Mouse (Mus musculus): ENCODE data around the gene Ppib. TPM values are rescaled to one million over a fixed set of nuclear protein-coding genes. Genes with fewer than 3 reads are reported as not detected.

The Ppib gene
- total and polyA plus RNA-seq, 2 experiments from 2014 or later: 297 to 350 TPM

DNA sequence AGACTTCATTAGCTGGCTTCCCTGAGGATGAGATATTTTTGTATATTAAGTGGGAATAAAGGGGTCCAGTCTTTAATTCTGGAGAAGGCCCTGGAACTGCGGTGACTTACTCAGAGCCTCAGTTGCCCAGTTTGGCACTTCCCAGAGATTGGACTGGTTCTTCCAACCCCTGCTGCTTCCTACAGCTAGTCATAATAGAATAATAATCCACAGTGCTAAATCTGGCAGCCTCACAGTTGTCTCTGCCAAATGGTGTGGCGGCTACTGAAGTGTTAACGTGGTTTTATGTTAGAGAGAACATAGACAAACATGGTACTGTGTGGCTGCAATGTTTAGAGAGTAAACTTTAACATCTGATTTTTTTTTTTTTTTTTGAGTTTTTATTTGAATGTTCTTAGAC lies 1.6 kb downstream of the Ppib start:
- ATAC-seq (no peak), DNase-seq (no peak)
- H3K27me3 ChIP-seq (ENCODE audit: insufficient read depth, low read length): no peaks in the 10 kb centered on the region
- no peak overlapping the region; the same call in 1 of the 2 replicates for H3K9ac ChIP-seq
- peaks cover 16% of the 10 kb centered on the region for H3K4me1 ChIP-seq (ENCODE audit: insufficient read depth)
- WGBS: 50% methylated on average over 3 of the region's 3 CpGs
- H3K4me3 ChIP-seq (ENCODE audit: low read depth, low read length): no peak overlapping the region; the same call in 1 of the 2 replicates
- no peaks in the 10 kb centered on the region for H3K9me3 ChIP-seq (ENCODE audit: low read length)
- TF ChIP-seq CTCF (IDR thresholded peaks at IDR 0.05; ENCODE audit: low read depth): no peak
- H3K27ac ChIP-seq (ENCODE audit: low read depth, low read length): no peak overlapping the region
- peaks cover 38% of the 10 kb centered on the region for H3K36me3 ChIP-seq (ENCODE audit: insufficient read depth)
- H3K4me2 ChIP-seq (ENCODE audit: low read depth): peak overlapping the region; percentile 78; the same call in 1 of the 2 replicates

DNA sequence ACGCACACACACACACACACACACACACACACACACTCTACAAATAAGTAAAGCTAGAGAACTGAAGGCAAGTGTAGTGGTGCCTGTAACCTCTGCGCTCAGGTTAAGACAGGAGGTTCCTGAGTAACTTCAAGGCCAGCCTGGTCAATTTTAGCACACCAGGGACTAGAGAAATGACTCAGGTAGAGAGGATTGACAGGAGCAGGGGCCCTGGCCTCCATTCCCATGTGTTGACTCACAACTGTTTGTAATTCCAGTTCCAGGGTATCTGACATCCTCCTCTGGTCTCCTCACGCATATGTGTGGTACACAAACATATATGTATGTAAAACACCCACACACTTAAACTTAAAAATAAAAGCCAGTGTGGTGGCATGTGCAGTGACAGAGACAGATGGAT lies 3.4 kb downstream of the Ppib start:
- TF ChIP-seq CTCF (IDR thresholded peaks at IDR 0.05; ENCODE audit: low read depth): no peak
- Histone ChIP-seq H3K27ac (ENCODE audit: low read depth, low read length) (no peak overlapping the region), H3K4me2 (ENCODE audit: low read depth) (no peak overlapping the region), H3K4me1 (ENCODE audit: insufficient read depth) (peaks cover 16% of the 10 kb centered on the region), H3K9ac (no peak overlapping the region), H3K36me3 (ENCODE audit: insufficient read depth) (peaks cover 47% of the 10 kb centered on the region), H3K4me3 (ENCODE audit: low read depth, low read length) (no peak overlapping the region), H3K27me3 (ENCODE audit: insufficient read depth, low read length) (0 out of 2 replicates have a peak, but pooled peaks cover under 1% of the 10 kb centered on the region), H3K9me3 (ENCODE audit: low read length) (no peaks in the 10 kb centered on the region)
- ATAC-seq: no peak
- no peak for DNase-seq
- 95% methylated on average over 3 of the region's 3 CpGs for WGBS

DNA sequence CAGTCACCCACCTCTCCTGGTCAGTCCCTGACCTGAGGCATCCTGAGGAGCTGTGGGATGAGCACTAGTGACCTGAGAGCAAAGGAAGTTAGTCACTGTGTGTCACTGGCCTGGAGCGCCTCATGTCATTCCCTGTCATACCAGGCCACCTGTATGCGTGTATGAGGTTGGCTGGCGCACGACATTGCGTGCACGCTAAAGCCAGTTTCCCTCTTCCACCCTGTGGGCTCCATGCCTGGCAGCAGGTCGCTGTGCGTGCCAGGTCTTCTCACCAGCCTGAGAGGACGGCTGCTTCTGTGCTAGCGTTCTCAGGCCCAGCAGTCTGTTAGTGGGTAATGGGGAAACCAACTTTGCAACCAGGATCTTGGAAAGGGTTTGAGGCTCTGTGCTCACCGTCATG lies 4.3 kb downstream of the Ppib start:
- Histone ChIP-seq H3K4me1 (ENCODE audit: insufficient read depth) (peaks cover 18% of the 10 kb centered on the region), H3K36me3 (ENCODE audit: insufficient read depth) (peaks cover 47% of the 10 kb centered on the region), H3K4me2 (ENCODE audit: low read depth) (no peak overlapping the region), H3K4me3 (ENCODE audit: low read depth, low read length) (no peak overlapping the region), H3K9me3 (ENCODE audit: low read length) (no peaks in the 10 kb centered on the region), H3K9ac (no peak overlapping the region), H3K27me3 (ENCODE audit: insufficient read depth, low read length) (0 out of 2 replicates have a peak, but pooled peaks cover 4% of the 10 kb centered on the region), H3K27ac (ENCODE audit: low read depth, low read length) (no peak overlapping the region)
- WGBS: 94% methylated on average over 11 of the region's 11 CpGs
- no peak for ATAC-seq
- DNase-seq: no peak
- TF ChIP-seq CTCF (IDR thresholded peaks at IDR 0.05; ENCODE audit: low read depth): no peak

DNA sequence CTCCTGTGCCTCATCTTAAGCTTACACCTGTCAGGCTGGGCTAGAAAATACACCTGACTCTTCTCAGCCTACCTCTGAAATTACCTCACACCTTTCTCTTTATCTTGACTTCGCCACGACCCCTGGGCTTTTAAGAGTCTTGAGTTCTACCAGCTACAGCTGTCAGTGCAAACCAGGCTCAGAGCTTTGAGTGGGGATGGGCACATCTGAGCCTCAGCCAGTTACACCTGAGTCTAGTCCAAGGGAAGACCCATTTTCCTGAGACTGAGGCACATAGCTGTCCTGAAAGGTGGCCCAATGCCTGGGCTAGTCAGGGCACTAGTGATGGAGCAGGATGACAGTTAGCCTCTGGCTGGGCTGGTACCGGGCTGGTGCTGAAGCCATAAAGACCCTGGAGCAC lies 6.8 kb downstream of the Ppib start:
- H3K4me3 ChIP-seq (ENCODE audit: low read depth, low read length): no peak overlapping the region
- peaks cover 47% of the 10 kb centered on the region for H3K36me3 ChIP-seq (ENCODE audit: insufficient read depth)
- no peak overlapping the region for H3K9ac ChIP-seq
- DNase-seq (no peak), ATAC-seq (no peak)
- H3K27ac ChIP-seq (ENCODE audit: low read depth, low read length): no peak overlapping the region
- H3K27me3 ChIP-seq (ENCODE audit: insufficient read depth, low read length): 0 out of 2 replicates have a peak, but pooled peaks cover 4% of the 10 kb centered on the region
- peaks cover 4% of the 10 kb centered on the region; the same call in 1 of the 2 replicates for H3K4me1 ChIP-seq (ENCODE audit: insufficient read depth)
- WGBS: 90% methylated on average over 3 of the region's 3 CpGs
- TF ChIP-seq CTCF (IDR thresholded peaks at IDR 0.05; ENCODE audit: low read depth): no peak
- H3K4me2 ChIP-seq (ENCODE audit: low read depth): no peak overlapping the region
- H3K9me3 ChIP-seq (ENCODE audit: low read length): no peaks in the 10 kb centered on the region

DNA sequence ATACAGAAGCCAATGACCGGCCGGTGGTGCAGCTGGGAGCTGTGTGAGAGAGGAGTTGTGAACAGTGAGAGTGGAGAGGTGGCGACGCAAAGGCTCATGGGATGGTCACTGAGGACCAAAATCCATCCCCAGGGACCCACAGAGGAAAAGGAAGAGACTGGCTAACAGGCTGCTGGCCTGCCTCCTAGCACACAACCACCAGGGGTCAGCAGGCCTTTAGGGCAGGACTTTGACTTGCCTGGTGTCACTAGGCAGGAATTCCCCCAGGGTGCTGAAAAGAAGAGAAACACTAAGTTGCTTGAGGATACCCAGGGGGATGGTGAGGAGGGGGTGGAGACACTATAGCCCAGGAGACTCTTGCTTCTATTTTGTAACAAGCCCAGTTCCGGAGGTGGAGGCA lies 7.5 kb downstream of the Ppib start:
- no peak overlapping the region for H3K4me2 ChIP-seq (ENCODE audit: low read depth)
- no peak overlapping the region for H3K4me3 ChIP-seq (ENCODE audit: low read depth, low read length)
- TF ChIP-seq CTCF (IDR thresholded peaks at IDR 0.05; ENCODE audit: low read depth): peak; percentile 64
- DNase-seq (no peak), ATAC-seq (no peak)
- H3K27ac ChIP-seq (ENCODE audit: low read depth, low read length): no peak overlapping the region
- no peak overlapping the region for H3K9ac ChIP-seq
- 31% methylated on average over 5 of the region's 5 CpGs for WGBS
- H3K4me1 ChIP-seq (ENCODE audit: insufficient read depth): peaks cover 4% of the 10 kb centered on the region; the same call in 1 of the 2 replicates
- 0 out of 2 replicates have a peak, but pooled peaks cover 4% of the 10 kb centered on the region for H3K27me3 ChIP-seq (ENCODE audit: insufficient read depth, low read length)
- H3K36me3 ChIP-seq (ENCODE audit: insufficient read depth): peaks cover 45% of the 10 kb centered on the region
- H3K9me3 ChIP-seq (ENCODE audit: low read length): no peaks in the 10 kb centered on the region

DNA sequence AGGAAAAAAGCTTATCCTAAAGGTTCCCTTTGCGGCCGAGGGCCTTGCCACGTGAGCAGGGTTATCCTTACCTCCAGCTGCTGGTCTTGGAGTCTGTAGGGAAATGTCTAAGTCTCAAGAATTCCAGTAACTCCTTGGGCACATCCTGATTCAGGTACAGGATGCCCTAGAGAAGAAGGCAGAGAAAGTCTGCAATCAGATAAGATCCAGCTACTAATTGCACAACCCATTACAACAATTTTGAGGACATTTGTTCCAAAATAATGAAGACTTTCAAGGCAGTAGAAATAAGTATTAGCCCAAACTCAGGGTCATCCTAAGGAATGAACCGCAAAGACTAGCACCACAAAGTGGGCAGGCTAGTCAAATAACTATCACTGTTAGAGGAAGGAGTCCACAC lies 8.0 kb downstream of the Ppib start:
- no peak overlapping the region for H3K27ac ChIP-seq (ENCODE audit: low read depth, low read length)
- no peak for TF ChIP-seq CTCF (IDR thresholded peaks at IDR 0.05; ENCODE audit: low read depth)
- H3K4me3 ChIP-seq (ENCODE audit: low read depth, low read length): no peak overlapping the region
- H3K9me3 ChIP-seq (ENCODE audit: low read length): no peaks in the 10 kb centered on the region
- peaks cover 4% of the 10 kb centered on the region; the same call in 1 of the 2 replicates for H3K4me1 ChIP-seq (ENCODE audit: insufficient read depth)
- peaks cover 40% of the 10 kb centered on the region for H3K36me3 ChIP-seq (ENCODE audit: insufficient read depth)
- ATAC-seq (no peak), DNase-seq (no peak)
- 57% methylated on average over 4 of the region's 4 CpGs for WGBS
- H3K27me3 ChIP-seq (ENCODE audit: insufficient read depth, low read length): 0 out of 2 replicates have a peak, but pooled peaks cover 4% of the 10 kb centered on the region
- H3K9ac ChIP-seq: no peak overlapping the region
- no peak overlapping the region for H3K4me2 ChIP-seq (ENCODE audit: low read depth)

DNA sequence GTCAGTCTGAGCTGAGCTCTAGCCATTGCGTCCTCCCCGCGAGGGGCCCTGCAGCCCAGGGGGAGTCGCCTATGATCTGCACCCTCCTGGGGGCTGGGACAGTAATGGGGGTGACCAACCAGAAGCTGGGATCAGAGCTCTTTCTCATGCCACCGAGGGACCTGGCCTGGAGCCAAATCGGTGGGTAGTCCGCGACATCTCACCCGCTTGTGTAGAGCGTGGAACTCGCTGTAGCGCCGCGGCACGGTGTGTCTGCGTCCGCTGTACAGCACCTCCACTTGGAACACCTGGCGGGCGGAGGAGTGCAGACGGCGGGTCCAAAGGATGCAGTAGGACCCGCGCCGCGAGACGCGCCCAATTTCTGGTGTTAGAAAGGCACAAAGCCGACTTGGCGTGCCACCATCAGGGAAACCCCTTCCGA lies 9.0 kb downstream of the Ppib start:
- peak; percentile 65 for ATAC-seq

More for the DNA sequence above, 9.0 kb downstream of the Ppib start:
- Histone ChIP-seq H3K4me2 (ENCODE audit: low read depth) (peak overlapping the region; percentile 95), H3K36me3 (ENCODE audit: insufficient read depth) (peaks cover 31% of the 10 kb centered on the region), H3K4me1 (ENCODE audit: insufficient read depth) (peaks cover 4% of the 10 kb centered on the region; the same call in 1 of the 2 replicates), H3K27ac (ENCODE audit: low read depth, low read length) (no peak overlapping the region), H3K4me3 (ENCODE audit: low read depth, low read length) (peak overlapping the region; percentile 53), H3K27me3 (ENCODE audit: insufficient read depth, low read length) (0 out of 2 replicates have a peak, but pooled peaks cover 4% of the 10 kb centered on the region), H3K9me3 (ENCODE audit: low read length) (no peaks in the 10 kb centered on the region), H3K9ac (peak overlapping the region; percentile 60)
- TF ChIP-seq CTCF (IDR thresholded peaks at IDR 0.05; ENCODE audit: low read depth): peak; percentile 30
- DNase-seq: peak; percentile 59
- WGBS: 3% methylated on average over 30 of the region's 30 CpGs

All from forebrain, postnatal 0 days (tissue).